9 mouse cellular contexts compared by ENCODE assay signal in genomic region chr11:6187878-6188277, GRCm38 (mm10). TPM values are rescaled to one million over a fixed set of nuclear protein-coding genes. Genes with fewer than 3 reads are reported as not detected.
DNase-seq lines count a peak whose midpoint lies in the region; ATAC-seq and TF ChIP-seq lines count a peak whose summit lies in the region.
"Had no signal": no experiment of that assay in that cellular context is flagged by ENCODE, and none has a peak within 500 bp of the region (broad histone marks: within the 10 kb centered on the region; RNA-seq: fewer than 3 reads in every experiment).

No protein-coding gene starts in this region.

- H3K27me3 ChIP-seq in E14TG2a.4 (ENCODE audit: insufficient read depth, low read length), result no peaks in the 10 kb centered on the region
- no peaks in the 10 kb centered on the region for H3K27me3 ChIP-seq in forebrain, embryonic 11.5 days (ENCODE audit: control insufficient read depth, insufficient read depth, low read length)
- H3K27me3 ChIP-seq in heart, postnatal 0 days (ENCODE audit: control insufficient read depth, insufficient read depth, low read length), result no peaks in the 10 kb centered on the region
- no peaks in the 10 kb centered on the region for H3K27me3 ChIP-seq in thymus, adult 2 months (ENCODE audit: control insufficient read depth, insufficient read depth, low read length)
- H3K27me3 ChIP-seq: limb, embryonic 15.5 days had no signal

- H3K4me3 ChIP-seq in E14TG2a.4 (replicated peaks; ENCODE audit: low read length), result no peak overlapping the region
- H3K4me3 ChIP-seq in forebrain, embryonic 11.5 days (ENCODE audit: low read depth, low read length), result no peak overlapping the region
- no peak overlapping the region for H3K4me3 ChIP-seq in heart, postnatal 0 days (ENCODE audit: low read depth, low read length)
- no peak overlapping the region for H3K4me3 ChIP-seq in olfactory bulb, adult 2 months (ENCODE audit: insufficient read depth, low read depth, low read length)
- H3K4me3 ChIP-seq in thymus, adult 2 months (ENCODE audit: control insufficient read depth, insufficient read depth, low read length), result no peak overlapping the region
- H3K4me3 ChIP-seq: limb, embryonic 15.5 days had no signal

- peak; percentile 44 for DNase-seq in c-Kit-negative CD71-positive TER-119-positive erythroid progenitor cells, embryonic 14.5 days (ENCODE audit: low read depth, low spot score)
- peak; percentile 87 for DNase-seq in forebrain, embryonic 11.5 days (ENCODE audit: low spot score)
- peak; percentile 94 for DNase-seq in heart, postnatal 0 days (ENCODE audit: low spot score)
- DNase-seq in kidney, postnatal 25 days, result peak; percentile 87 to 90
- DNase-seq in lung, adult 18-20 months, result peak; percentile 87 to 91
- DNase-seq in thymus, adult 2 months, result peak; percentile 89

- TF ChIP-seq EP300 in heart, postnatal 0 days (IDR thresholded peaks at IDR 0.05; ENCODE audit: low read depth), result no peak

- no peak overlapping the region for H3K4me2 ChIP-seq in forebrain, embryonic 11.5 days (ENCODE audit: low read depth, low read length, severe bottlenecking)
- H3K4me2 ChIP-seq in heart, postnatal 0 days (ENCODE audit: low read depth, low read length), result no peak overlapping the region
- H3K4me2 ChIP-seq: limb, embryonic 15.5 days had no signal

- peak; percentile 97 for TF ChIP-seq CTCF in E14TG2a.4 (conservative IDR thresholded peaks at IDR 0.05; ENCODE audit: low read length)
- peak; percentile 99 for TF ChIP-seq CTCF in heart, postnatal 0 days (IDR thresholded peaks at IDR 0.05; ENCODE audit: low read depth)
- peak; percentile 78 for TF ChIP-seq CTCF in olfactory bulb, adult 2 months (IDR thresholded peaks at IDR 0.05; ENCODE audit: insufficient read depth, low read depth, low read length)
- TF ChIP-seq CTCF in thymus, adult 2 months (IDR thresholded peaks at IDR 0.05; ENCODE audit: borderline replicate concordance, control insufficient read depth, extremely low read depth, insufficient read depth, low read length, poor library complexity), result peak; percentile 76; the same call in 1 of the 2 replicates

- no peak overlapping the region for H3K9ac ChIP-seq in forebrain, embryonic 11.5 days (ENCODE audit: low read length)
- no peak overlapping the region for H3K9ac ChIP-seq in heart, postnatal 0 days (replicated peaks; ENCODE audit: low read depth, low read length)
- H3K9ac ChIP-seq: limb, embryonic 15.5 days had no signal

- peaks cover 52% of the 10 kb centered on the region for H3K4me1 ChIP-seq in E14TG2a.4 (replicated peaks; ENCODE audit: low read depth, low read length)
- H3K4me1 ChIP-seq in forebrain, embryonic 11.5 days (replicated peaks; ENCODE audit: control insufficient read depth, insufficient read depth, low read length), result no peaks in the 10 kb centered on the region
- H3K4me1 ChIP-seq in heart, postnatal 0 days (ENCODE audit: control insufficient read depth, insufficient read depth), result peaks cover 7% of the 10 kb centered on the region; the same call in 1 of the 2 replicates
- H3K4me1 ChIP-seq in olfactory bulb, adult 2 months (ENCODE audit: control insufficient read depth, insufficient read depth, low read length), result peaks cover 6% of the 10 kb centered on the region
- H3K4me1 ChIP-seq in thymus, adult 2 months (replicated peaks; ENCODE audit: control insufficient read depth, insufficient read depth, low read length), result peaks cover 25% of the 10 kb centered on the region

- no peak for TF ChIP-seq POLR2A in olfactory bulb, adult 2 months (IDR thresholded peaks at IDR 0.05; ENCODE audit: insufficient read depth, low read depth, low read length)
- no peak for TF ChIP-seq POLR2A in thymus, adult 2 months (IDR thresholded peaks at IDR 0.05; ENCODE audit: control insufficient read depth, extremely low read depth, insufficient read depth, low read length, poor library complexity)

- peaks cover 69% of the 10 kb centered on the region for H3K36me3 ChIP-seq in E14TG2a.4 (ENCODE audit: insufficient read depth, low read length)
- H3K36me3 ChIP-seq in forebrain, embryonic 11.5 days (ENCODE audit: control insufficient read depth, insufficient read depth, low read length), result no peaks in the 10 kb centered on the region; the same call in 1 of the 2 replicates
- H3K36me3 ChIP-seq in heart, postnatal 0 days (replicated peaks; ENCODE audit: control insufficient read depth, insufficient read depth, low read length), result peaks cover 20% of the 10 kb centered on the region
- H3K36me3 ChIP-seq in thymus, adult 2 months (ENCODE audit: control insufficient read depth, insufficient read depth, low read length), result peaks cover 19% of the 10 kb centered on the region

- H3K27ac ChIP-seq in forebrain, embryonic 11.5 days (ENCODE audit: low read depth, low read length), result no peak overlapping the region
- H3K27ac ChIP-seq in heart, postnatal 0 days (ENCODE audit: low read depth), result peak overlapping the region; percentile 31; the same call in 1 of the 2 replicates
- H3K27ac ChIP-seq in olfactory bulb, adult 2 months (ENCODE audit: insufficient read depth, low read depth, low read length), result no peak overlapping the region
- no peak overlapping the region for H3K27ac ChIP-seq in thymus, adult 2 months (ENCODE audit: control insufficient read depth, insufficient read depth, low read length)
- H3K27ac ChIP-seq: limb, embryonic 15.5 days had no signal

- 15% methylated on average over 2 of the region's 2 CpGs for WGBS in forebrain, embryonic 11.5 days
- WGBS in heart, postnatal 0 days, result 0% methylated on average over 2 of the region's 2 CpGs
- WGBS in olfactory bulb, adult 2 months, result 1% methylated on average over 2 of the region's 2 CpGs
- whole genome bisulfite sequencing in thymus, adult 2 months, result 11% methylated on average over 2 of the region's 2 CpGs

- H3K9me3 ChIP-seq in E14TG2a.4 (ENCODE audit: low read length), result no peaks in the 10 kb centered on the region
- no peaks in the 10 kb centered on the region for H3K9me3 ChIP-seq in forebrain, embryonic 11.5 days (ENCODE audit: control insufficient read depth, low read length)
- H3K9me3 ChIP-seq in heart, postnatal 0 days (replicated peaks; ENCODE audit: control insufficient read depth, low read length), result no peaks in the 10 kb centered on the region
- H3K9me3 ChIP-seq: limb, embryonic 15.5 days had no signal

- ATAC-seq in forebrain, embryonic 11.5 days (replicated peaks; ENCODE audit: low FRiP score), result peak; percentile 46; the same call in 1 of the 2 replicates
- peak; percentile 80 for ATAC-seq in heart, postnatal 0 days (ENCODE audit: insufficient read depth, low read depth)

RNA-seq across cellular contexts. Expression of gene A730071L15Rik, which starts 12.0 kb away (rescaled TPM):
- polyA plus RNA-seq in forebrain, embryonic 11.5 days (2014; fragmentation: Nextera tagmentation; extraction: Ambion mirVana), result 0.55 and 0.72 TPM in 2 replicates
- total RNA-seq in heart, postnatal 0 days (2014; rRNA removed; ENCODE audit: low replicate concordance), result not detected in 2 replicates
- 0.30 and 0.41 TPM in 2 replicates for polyA plus RNA-seq in heart, postnatal 0 days (2015; fragmentation: Nextera tagmentation; extraction: Ambion mirVana)
- not detected in 2 replicates for polyA plus RNA-seq in olfactory bulb, adult 2 months (2012; ENCODE audit: insufficient read depth, insufficient read length, low replicate concordance, missing spikeins)
- polyA plus RNA-seq in thymus, adult 2 months (2012; rRNA removed), result 0.09 and 0.10 TPM in 2 replicates

RNA-seq across cellular contexts. Expression of gene Nudcd3, which starts 12.3 kb away (rescaled TPM):
- 47.9 and 55.1 TPM in 2 replicates for polyA plus RNA-seq in forebrain, embryonic 11.5 days (2014; fragmentation: Nextera tagmentation; extraction: Ambion mirVana)
- total RNA-seq in heart, postnatal 0 days (2014; rRNA removed; ENCODE audit: low replicate concordance), result 37.0 and 37.8 TPM in 2 replicates
- polyA plus RNA-seq in heart, postnatal 0 days (2015; fragmentation: Nextera tagmentation; extraction: Ambion mirVana), result 25.0 and 29.2 TPM in 2 replicates
- not detected in 2 replicates for polyA plus RNA-seq in olfactory bulb, adult 2 months (2012; ENCODE audit: insufficient read depth, insufficient read length, low replicate concordance, missing spikeins)
- 52.1 and 62.2 TPM in 2 replicates for polyA plus RNA-seq in thymus, adult 2 months (2012; rRNA removed)

RNA-seq across cellular contexts. Expression of gene Npc1l1, which starts 42.1 kb away (rescaled TPM):
- polyA plus RNA-seq in forebrain, embryonic 11.5 days (2014; fragmentation: Nextera tagmentation; extraction: Ambion mirVana), result not detected in 2 replicates
- total RNA-seq in heart, postnatal 0 days (2014; rRNA removed; ENCODE audit: low replicate concordance), result not detected in 2 replicates
- 0.04 TPM in 1 of 2 replicates, not detected in the other for polyA plus RNA-seq in heart, postnatal 0 days (2015; fragmentation: Nextera tagmentation; extraction: Ambion mirVana)
- polyA plus RNA-seq in olfactory bulb, adult 2 months (2012; ENCODE audit: insufficient read depth, insufficient read length, low replicate concordance, missing spikeins), result not detected in 2 replicates
- 0.20 and 0.24 TPM in 2 replicates for polyA plus RNA-seq in thymus, adult 2 months (2012; rRNA removed)

Comparison
In these comparisons a context has a peak if more than half of its experiments do, and no peak if none do; other contexts are left out.
1. DNase-seq: peak in every context shown above with its lines; median percentile 94 in heart, postnatal 0 days; 89 in lung, adult 18-20 months; 89 in thymus, adult 2 months; 88 in kidney, postnatal 25 days; 87 in forebrain, embryonic 11.5 days; 44 in c-Kit-negative CD71-positive TER-119-positive erythroid progenitor cells, embryonic 14.5 days.